ENCODE assay signal across 10 mouse cellular contexts in the genomic region with DNA sequence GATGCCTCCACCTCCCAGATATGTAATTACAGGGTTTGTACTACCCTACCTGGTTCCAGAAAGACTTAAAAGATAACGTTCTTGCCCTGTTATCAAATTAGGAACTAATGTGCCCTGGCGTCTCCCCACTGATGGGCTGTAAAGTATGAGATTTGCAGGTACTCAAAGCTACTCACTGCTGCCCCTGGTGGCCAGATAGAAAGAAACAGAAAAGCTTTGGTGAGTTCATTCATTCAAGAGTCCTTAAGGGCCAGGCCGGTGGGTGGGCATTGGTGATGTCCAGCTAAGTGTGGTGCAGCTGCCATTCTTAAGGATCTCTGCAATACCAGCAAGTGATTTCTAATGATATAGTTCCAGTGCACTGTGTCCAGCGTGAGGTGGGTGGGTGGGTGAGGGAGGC. TPM values are rescaled to one million over a fixed set of nuclear protein-coding genes. Genes with fewer than 3 reads are reported as not detected.
DNase-seq lines count a peak whose midpoint lies in the region; ATAC-seq and TF ChIP-seq lines count a peak whose summit lies in the region.
"Had no signal": no experiment of that assay in that cellular context is flagged by ENCODE, and none has a peak within 500 bp of the region (broad histone marks: within the 10 kb centered on the region; RNA-seq: fewer than 3 reads in every experiment).

No protein-coding gene starts in this region.

- no peak for ATAC-seq in kidney, embryonic 14.5 days (ENCODE audit: low FRiP score, low TSS enrichment)
- ATAC-seq in G1E (ENCODE audit: extremely low read depth, insufficient number of reproducible peaks, low FRiP score, poor library complexity, severe bottlenecking): no peak
- ATAC-seq in megakaryocyte-erythroid progenitor cell, adult 5-6 weeks (replicated peaks; ENCODE audit: low FRiP score, low TSS enrichment, poor library complexity, severe bottlenecking): 0 out of 2 replicates have a peak, but pooled peaks have one; percentile 7
- no peak for ATAC-seq in granulocyte monocyte progenitor cell, adult 5-6 weeks (replicated peaks; ENCODE audit: poor library complexity, severe bottlenecking)

- H3K9ac ChIP-seq in kidney, embryonic 14.5 days (ENCODE audit: low read depth, low read length): no peak overlapping the region

- H3K36me3 ChIP-seq in kidney, embryonic 14.5 days (ENCODE audit: control insufficient read depth, insufficient read depth, low read length): no peaks in the 10 kb centered on the region
- H3K36me3 ChIP-seq in G1E (replicated peaks): peaks cover 47% of the 10 kb centered on the region

- 88% methylated on average over 4 of the region's 4 CpGs for WGBS in kidney, embryonic 14.5 days

- H3K4me1 ChIP-seq in kidney, embryonic 14.5 days (ENCODE audit: control insufficient read depth, insufficient read depth, low read length): no peaks in the 10 kb centered on the region
- H3K4me1 ChIP-seq in G1E (ENCODE audit: insufficient read depth, low read depth, low read length): peaks cover 27% of the 10 kb centered on the region

- no peak overlapping the region for H3K4me3 ChIP-seq in kidney, embryonic 14.5 days (ENCODE audit: low read length)
- no peak overlapping the region for H3K4me3 ChIP-seq in G1E (ENCODE audit: low read depth, low read length)
- H3K4me3 ChIP-seq: erythroblast, embryonic 14.5 days had no signal

- no peaks in the 10 kb centered on the region for H3K9me3 ChIP-seq in kidney, embryonic 14.5 days (ENCODE audit: control insufficient read depth, low read length)
- H3K9me3 ChIP-seq in G1E (replicated peaks): no peaks in the 10 kb centered on the region

- no peak overlapping the region for H3K4me2 ChIP-seq in kidney, embryonic 14.5 days (replicated peaks; ENCODE audit: low read depth, low read length)

- H3K27me3 ChIP-seq in kidney, embryonic 14.5 days (ENCODE audit: control insufficient read depth, insufficient read depth, low read length): no peaks in the 10 kb centered on the region
- no peaks in the 10 kb centered on the region for H3K27me3 ChIP-seq in G1E (ENCODE audit: insufficient read depth, low read length)

- TF ChIP-seq CTCF in G1E (IDR thresholded peaks at IDR 0.05; ENCODE audit: low read depth, low read length): 0 out of 2 replicates have a peak, but pooled peaks have one; percentile 31

- no peak overlapping the region for H3K27ac ChIP-seq in kidney, embryonic 14.5 days (ENCODE audit: low read depth, low read length)

- DNase-seq in kidney, postnatal 10 days: peak; percentile 53
- no peak for DNase-seq in G1E (ENCODE audit: low spot score)
- peak; percentile 63 for DNase-seq in c-Kit-positive CD71-negative TER-119-negative erythroid progenitor cells, embryonic 14.5 days (ENCODE audit: low read depth)
- DNase-seq in right cerebral cortex, adult 2 months (ENCODE audit: low spot score in 2 of 2): no peak
- no peak for DNase-seq in heart, adult 8-10 months (ENCODE audit: low spot score)

RNA-seq across cellular contexts. Expression of a gene that starts 2.2 kb away (rescaled TPM):
- 12.9 and 17.0 TPM in 2 replicates for polyA plus RNA-seq in kidney, embryonic 14.5 days (2014; fragmentation: Nextera tagmentation; extraction: Ambion mirVana)
- total RNA-seq in G1E (2014; fragmentation: Nextera tagmentation) (20.1 and 33.9 TPM in 2 replicates), G1E (2017) (5.5 and 7.2 TPM in 2 replicates)
- 5.8 TPM in 2 replicates for polyA plus RNA-seq in G1E (2012)
- total RNA-seq in megakaryocyte-erythroid progenitor cell, adult 5-6 weeks (2014; fragmentation: Nextera tagmentation): 28.7 and 31.9 TPM in 2 replicates
- 8.5 and 10.3 TPM in 2 replicates for total RNA-seq in megakaryocyte-erythroid progenitor cell, adult 5-6 weeks (2017)
- total RNA-seq in granulocyte monocyte progenitor cell, adult 5-6 weeks (2014; fragmentation: Nextera tagmentation): 23.3 and 25.5 TPM in 2 replicates
- 10.9 and 13.6 TPM in 2 replicates for total RNA-seq in granulocyte monocyte progenitor cell, adult 5-6 weeks (2017)
- 1 to 10 TPM; 3.8 to 6.4 (median 5.2) TPM for total RNA-seq in heart, adult 8-10 months (2022)

RNA-seq across cellular contexts. Expression of a gene that starts 23.7 kb away (rescaled TPM):
- polyA plus RNA-seq in kidney, embryonic 14.5 days (2014; fragmentation: Nextera tagmentation; extraction: Ambion mirVana): not detected in 2 replicates
- not detected in 2 replicates for total RNA-seq in G1E (2014; fragmentation: Nextera tagmentation)
- not detected in 2 replicates for total RNA-seq in G1E (2017)
- polyA plus RNA-seq in G1E (2012): not detected in 2 replicates
- not detected in 2 replicates for total RNA-seq in megakaryocyte-erythroid progenitor cell, adult 5-6 weeks (2014; fragmentation: Nextera tagmentation)
- not detected in 2 replicates for total RNA-seq in megakaryocyte-erythroid progenitor cell, adult 5-6 weeks (2017)
- not detected in 2 replicates for total RNA-seq in granulocyte monocyte progenitor cell, adult 5-6 weeks (2014; fragmentation: Nextera tagmentation)
- not detected in 2 replicates for total RNA-seq in granulocyte monocyte progenitor cell, adult 5-6 weeks (2017)
- total RNA-seq in heart, adult 8-10 months (2022): not detected
- polyA plus RNA-seq: erythroblast, embryonic 14.5 days; liver, embryonic 16.5 days had no signal

Comparison
In these comparisons a context has a peak if more than half of its experiments do, and no peak if none do; other contexts are left out.
1. DNase-seq: peak in kidney, postnatal 10 days (single experiment) and c-Kit-positive CD71-negative TER-119-negative erythroid progenitor cells, embryonic 14.5 days (single experiment); none in G1E (single experiment), right cerebral cortex, adult 2 months (0 of 2) and heart, adult 8-10 months (single experiment).